Mouse (Mus musculus) spleen, adult 2 months (tissue): ENCODE measurements at regions not wholly inside any gene's neighbourhood (a gene's known extent, or its start where the extent isn't known, plus 50 kb on each side); places are given as distances from the start of the nearest gene placed in this dataset.

Experiments
- DNase-seq, 2 experiments: peaks; one replicate each; pipeline versions ENCODE4 v3.0.0 to v3.0.0-alpha.2; 2012 to 2021; ENCODE audit warnings: low spot score in 2 of 2, low read depth in 1 of 2
- H3K27ac ChIP-seq: fragments of 200-500 bp; 2 replicates; pipeline ENCODE4 v1.5.1; 2012; ENCODE audit warnings: low read length, inconsistent platforms; ENCODE audit not compliant: insufficient read depth
- H3K27me3 ChIP-seq: fragments of 200-500 bp; 2 replicates; pipeline ENCODE4 v1.6.1; 2012; ENCODE audit warnings: mild to moderate bottlenecking, moderate library complexity, low read length, inconsistent platforms; ENCODE audit not compliant: control insufficient read depth, insufficient read depth
- H3K36me3 ChIP-seq: fragments of 200-500 bp; 2 replicates; pipeline ENCODE4 v1.6.1; 2012; ENCODE audit warnings: mild to moderate bottlenecking, low read length, inconsistent platforms; ENCODE audit not compliant: control insufficient read depth, insufficient read depth
- H3K4me1 ChIP-seq: fragments of 200-500 bp; 2 replicates; pipeline ENCODE4 v1.6.1; 2011; ENCODE audit warnings: inconsistent platforms; ENCODE audit not compliant: control insufficient read depth, insufficient read depth, insufficient read length
- H3K4me3 ChIP-seq: fragments of 200-500 bp; 2 replicates; pipeline ENCODE4 v1.5.1; 2011; ENCODE audit warnings: mild to moderate bottlenecking, inconsistent platforms; ENCODE audit not compliant: insufficient read depth, insufficient read length; ENCODE audit errors: extremely low read depth
- CTCF ChIP-seq: fragments of 200-500 bp; IDR thresholded peaks from 2 replicates; pipeline ENCODE4 v1.5.1; 2011; ENCODE audit warnings: mild to moderate bottlenecking, inconsistent platforms; ENCODE audit not compliant: insufficient read depth, insufficient read length, insufficient replicate concordance; ENCODE audit errors: extremely low read depth
- POLR2A ChIP-seq: fragments of 200-500 bp; IDR thresholded peaks from 2 replicates; pipeline ENCODE4 v1.6.1; 2011; ENCODE audit warnings: low read depth, low read length, inconsistent platforms
- WGBS: fragments of 180-500 bp; shearing (Covaris S2); methylation state at CpG from one replicate; pipeline ENCODE4 v1.1.7; 2018; 5-methylcytosine and 5-hydroxymethylcytosine counted together

GRCm38 (mm10) chr1:34666226-34666662 is 86.8 kb downstream of the Amer3 start:
- no peaks in the 10 kb centered on the region for H3K36me3 ChIP-seq
- H3K4me3 ChIP-seq: no peak overlapping the region
- no peaks in the 10 kb centered on the region for H3K27me3 ChIP-seq
- 89% methylated on average over 13 of the region's 13 CpGs for WGBS
- no peak overlapping the region for H3K27ac ChIP-seq
- no peak for TF ChIP-seq POLR2A
- TF ChIP-seq CTCF: no peak
- H3K4me1 ChIP-seq: no peaks in the 10 kb centered on the region
- DNase-seq: no peak

DNA sequence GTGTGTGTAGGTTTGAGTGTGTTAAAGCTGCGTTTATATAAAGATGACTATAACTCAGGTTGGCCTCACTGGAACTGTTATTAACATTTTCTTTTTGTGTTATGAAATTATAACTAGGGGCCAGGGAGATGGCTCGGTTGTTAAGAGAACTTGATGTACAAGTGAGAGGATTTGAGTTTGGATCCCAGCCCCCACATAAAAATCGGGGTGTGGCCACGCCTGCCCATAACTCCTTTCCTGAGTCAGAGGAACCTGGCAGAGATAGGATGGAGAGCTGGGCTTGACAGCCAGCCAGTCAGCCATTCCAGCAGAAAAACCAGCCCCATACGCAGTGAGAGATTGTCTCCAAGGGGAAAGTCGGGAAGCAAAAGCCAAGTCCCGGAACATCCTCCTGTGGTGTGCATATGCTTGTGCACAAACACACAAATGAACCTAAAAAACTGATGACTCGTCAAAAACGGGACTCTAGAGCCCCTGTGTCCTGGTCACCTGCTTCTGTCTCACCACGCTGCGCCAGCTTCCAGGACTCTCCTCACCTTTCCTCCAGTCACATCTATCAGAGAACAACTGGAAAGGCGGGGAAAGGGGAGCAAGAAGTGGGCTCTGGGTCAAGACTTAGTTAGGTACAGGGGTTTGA is 97.8 kb downstream of the Amer3 start:
- no peak for DNase-seq

GRCm38 (mm10) chr1:34677832-34678733 is 98.6 kb downstream of the Amer3 start:
- Histone ChIP-seq H3K27ac (no peak overlapping the region), H3K4me1 (no peaks in the 10 kb centered on the region; the same call in 1 of the 2 replicates), H3K27me3 (no peaks in the 10 kb centered on the region), H3K36me3 (no peaks in the 10 kb centered on the region), H3K4me3 (no peak overlapping the region)
- no peak for DNase-seq
- TF ChIP-seq POLR2A (no peak), CTCF (no peak)
- WGBS: 2% methylated on average over 56 of the region's 56 CpGs

More for the DNA sequence above, 97.8 kb downstream of the Amer3 start:
- TF ChIP-seq CTCF: no peak
- no peak for TF ChIP-seq POLR2A
- Histone ChIP-seq H3K4me1 (no peaks in the 10 kb centered on the region; the same call in 1 of the 2 replicates), H3K27ac (no peak overlapping the region), H3K27me3 (no peaks in the 10 kb centered on the region), H3K36me3 (no peaks in the 10 kb centered on the region), H3K4me3 (no peak overlapping the region)
- 49% methylated on average over 12 of the region's 12 CpGs for WGBS

DNA sequence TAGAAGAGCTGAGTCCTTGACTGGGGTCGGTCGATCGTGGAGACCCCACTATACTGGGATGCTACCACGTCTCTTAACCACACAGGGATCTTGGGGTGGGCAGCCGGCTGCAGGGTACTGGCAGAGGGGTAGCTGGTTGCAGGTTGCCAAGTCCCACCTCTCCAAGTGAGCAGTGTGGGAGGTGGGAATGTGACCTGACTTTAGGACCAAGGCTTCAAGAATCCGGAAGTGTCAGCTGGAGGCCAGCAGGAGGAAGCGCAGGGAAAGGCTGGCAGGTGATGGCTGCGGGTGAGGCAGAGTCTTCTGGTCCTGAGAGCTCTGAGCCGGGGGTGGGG is 99.2 kb downstream of the Amer3 start:
- H3K27me3 ChIP-seq: no peaks in the 10 kb centered on the region
- DNase-seq: no peak
- no peak overlapping the region for H3K27ac ChIP-seq
- H3K36me3 ChIP-seq: no peaks in the 10 kb centered on the region
- 4% methylated on average over 9 of the region's 9 CpGs for WGBS
- H3K4me3 ChIP-seq: no peak overlapping the region
- TF ChIP-seq CTCF (no peak), POLR2A (no peak)
- no peaks in the 10 kb centered on the region; the same call in 1 of the 2 replicates for H3K4me1 ChIP-seq

DNA sequence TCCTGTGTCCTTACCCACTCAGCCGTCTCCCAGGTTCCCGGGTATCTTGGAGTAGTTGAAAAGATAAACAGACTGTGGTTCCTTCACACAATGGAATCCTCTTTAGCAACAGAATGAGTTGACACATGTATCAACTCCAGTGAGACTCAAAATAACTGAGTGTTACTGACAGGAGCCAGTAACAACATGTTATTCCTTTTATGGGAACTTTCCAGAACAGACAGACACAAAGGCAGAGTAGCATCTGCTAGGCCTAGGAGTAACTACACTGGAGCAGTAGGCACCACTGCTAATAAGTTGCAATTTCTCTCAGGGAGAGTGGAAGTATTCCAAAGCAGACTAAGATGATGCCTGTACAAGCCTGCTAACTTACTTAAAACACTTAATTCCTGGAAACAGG is 107.1 kb downstream of the Amer3 start:
- no peaks in the 10 kb centered on the region for H3K27me3 ChIP-seq
- no peaks in the 10 kb centered on the region for H3K4me1 ChIP-seq
- no peak for DNase-seq
- WGBS: 83% methylated on average over 2 of the region's 2 CpGs
- no peaks in the 10 kb centered on the region for H3K36me3 ChIP-seq
- no peak for TF ChIP-seq CTCF
- H3K4me3 ChIP-seq: no peak overlapping the region
- no peak overlapping the region for H3K27ac ChIP-seq

DNA sequence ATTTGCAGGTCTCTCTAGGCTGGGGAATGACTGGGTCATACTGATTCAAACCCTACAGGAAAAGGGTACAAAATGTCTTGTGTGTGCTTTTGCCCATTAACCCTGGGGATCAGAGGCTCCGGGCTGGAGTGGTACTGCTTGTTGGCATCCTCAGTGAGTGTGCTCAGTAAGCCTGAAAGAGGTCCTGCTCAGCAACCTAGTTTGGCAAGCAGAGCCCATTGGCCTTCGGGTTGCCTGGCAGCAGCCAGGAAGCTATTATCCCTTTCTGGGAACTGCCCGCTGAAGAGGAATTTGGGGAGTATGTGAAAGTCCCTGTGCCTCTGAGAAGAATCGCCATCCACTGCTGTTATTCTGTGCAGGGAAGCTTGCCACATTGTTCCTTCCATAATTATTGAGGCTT is 117.1 kb downstream of the Amer3 start:
- no peak for DNase-seq
- WGBS: 82% methylated on average over 4 of the region's 4 CpGs
- TF ChIP-seq CTCF (no peak), POLR2A (no peak)
- H3K36me3 ChIP-seq: no peaks in the 10 kb centered on the region
- no peak overlapping the region for H3K4me3 ChIP-seq
- no peaks in the 10 kb centered on the region for H3K27me3 ChIP-seq
- no peak overlapping the region for H3K27ac ChIP-seq
- no peaks in the 10 kb centered on the region for H3K4me1 ChIP-seq
